Mouse (Mus musculus) right cerebral cortex, postnatal 14 days (tissue): ENCODE measurements at regions not wholly inside any gene's neighbourhood (a gene's known extent, or its start where the extent isn't known, plus 50 kb on each side); places are given as distances from the start of the nearest gene placed in this dataset.

ENCODE experiments used
- DNase-seq: peaks from one replicate; pipeline ENCODE4 v3.0.0; 2022

DNA sequence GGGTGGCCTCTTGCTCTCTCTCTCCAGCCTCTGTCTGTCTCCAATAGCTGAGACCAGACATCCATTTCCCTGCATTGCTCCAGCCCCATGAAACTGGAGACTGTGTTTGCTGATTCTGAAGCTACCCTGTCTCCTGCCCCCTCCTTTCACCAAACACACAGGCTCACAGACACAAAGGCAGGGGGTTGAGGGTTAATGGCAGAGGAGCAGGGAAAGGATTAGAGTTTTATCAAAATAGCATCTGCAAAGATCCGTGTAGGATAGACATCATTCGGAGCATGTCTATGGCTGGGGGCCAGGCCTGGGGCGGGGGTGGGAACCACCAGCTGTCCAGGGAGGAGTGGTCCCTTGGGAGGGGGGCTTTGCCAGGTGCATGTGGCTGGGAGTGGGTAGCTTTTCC is 73.9 kb upstream of the Tnp1 start:
- no peak for DNase-seq

DNA sequence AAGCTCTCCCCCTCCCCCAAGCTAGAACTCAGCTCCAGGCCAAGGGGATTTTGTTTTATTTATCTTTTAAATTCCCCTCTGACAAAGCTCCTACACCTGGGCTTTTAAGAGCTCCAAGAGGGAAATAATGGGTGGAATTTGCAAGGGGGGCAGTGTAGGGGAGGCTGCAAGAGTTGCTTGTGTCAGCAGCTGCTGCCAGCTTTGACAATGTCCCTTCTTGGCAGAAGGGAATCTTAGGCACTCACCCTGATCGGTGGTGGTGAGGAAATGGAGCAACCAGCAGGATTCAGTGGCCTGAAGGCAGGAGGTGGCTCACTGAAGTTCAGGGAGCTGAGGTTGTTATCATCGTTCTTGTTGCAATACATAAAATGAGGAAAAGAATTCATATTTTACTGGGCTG is 72.8 kb upstream of the Tnp1 start:
- DNase-seq = no peak

DNA sequence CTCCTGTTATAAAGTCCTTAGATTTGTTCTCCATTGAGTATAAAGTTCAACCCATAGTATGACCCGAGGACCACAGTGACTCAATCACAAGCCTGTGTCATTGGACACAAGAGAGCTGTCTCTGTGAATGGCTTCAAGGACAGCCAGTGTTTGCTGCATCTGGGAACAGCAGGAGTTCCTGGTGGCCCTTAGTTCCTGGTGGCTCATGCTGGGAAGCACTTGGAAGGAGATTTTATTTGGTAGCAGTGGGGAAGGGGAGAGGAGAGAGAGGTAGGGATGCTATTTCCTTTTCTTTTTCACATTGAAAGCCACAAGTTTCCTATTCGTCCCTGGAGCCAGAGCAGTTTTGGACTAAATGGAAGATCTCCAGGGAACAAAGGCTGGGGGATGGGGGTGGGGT is 69.2 kb upstream of the Tnp1 start:
- DNase-seq = no peak

DNA sequence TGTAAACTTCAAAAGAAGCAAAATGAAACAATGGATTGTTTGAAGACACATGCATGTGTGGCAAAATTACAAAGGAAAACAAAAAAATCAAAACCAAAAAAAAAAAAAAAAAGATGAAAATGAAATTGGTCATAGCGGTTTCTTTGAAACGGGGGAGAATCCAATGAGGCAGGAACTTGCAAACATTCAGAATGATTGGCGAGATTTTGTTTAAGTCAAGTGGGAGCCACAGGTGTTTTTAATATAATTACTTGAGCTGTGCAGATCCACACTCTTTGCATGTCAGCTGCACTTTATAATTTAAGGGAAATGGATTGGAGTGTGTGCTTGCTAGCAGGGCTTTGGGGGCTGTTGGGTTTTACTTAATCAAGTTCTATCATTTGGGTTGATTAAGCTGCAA is 67.7 kb upstream of the Tnp1 start:
- no peak for DNase-seq

DNA sequence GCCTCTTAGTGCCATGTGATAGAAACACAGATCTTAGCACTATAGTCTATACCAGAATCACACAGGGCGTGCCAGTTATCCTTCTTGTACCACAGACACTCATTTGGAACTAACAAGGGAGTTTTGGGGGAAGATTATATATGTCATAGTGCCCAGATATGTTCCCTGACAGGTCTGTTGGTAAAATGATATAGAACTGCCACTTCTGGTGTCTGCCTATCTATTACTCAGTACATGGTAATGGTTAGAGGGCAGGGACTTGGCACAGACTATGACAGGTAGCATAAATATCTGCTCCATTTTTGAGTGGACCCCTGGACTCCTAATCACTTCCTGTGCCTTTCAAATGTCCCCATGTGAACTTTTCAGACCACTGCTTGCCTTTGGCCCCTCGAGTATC is 63.8 kb upstream of the Tnp1 start:
- DNase-seq = no peak

DNA sequence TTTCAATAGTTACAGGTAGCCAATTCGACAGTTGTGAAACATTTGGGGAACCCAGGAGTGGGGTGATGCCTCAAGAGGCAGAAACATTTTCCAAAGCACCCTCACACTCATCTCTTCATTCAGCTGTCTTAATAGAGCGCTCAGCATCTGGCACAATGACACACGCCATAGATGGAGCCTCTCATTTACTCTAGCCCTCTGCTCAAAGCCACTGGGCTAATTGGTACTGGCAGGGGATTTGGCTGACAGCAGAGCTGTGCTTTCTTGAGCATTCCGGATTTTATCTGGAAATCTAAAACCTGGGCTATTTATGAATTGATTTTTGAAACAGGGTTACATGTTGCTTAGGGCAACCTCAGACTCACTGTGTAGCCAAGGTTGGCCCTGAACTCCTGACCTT is 61.4 kb upstream of the Tnp1 start:
- DNase-seq = no peak

DNA sequence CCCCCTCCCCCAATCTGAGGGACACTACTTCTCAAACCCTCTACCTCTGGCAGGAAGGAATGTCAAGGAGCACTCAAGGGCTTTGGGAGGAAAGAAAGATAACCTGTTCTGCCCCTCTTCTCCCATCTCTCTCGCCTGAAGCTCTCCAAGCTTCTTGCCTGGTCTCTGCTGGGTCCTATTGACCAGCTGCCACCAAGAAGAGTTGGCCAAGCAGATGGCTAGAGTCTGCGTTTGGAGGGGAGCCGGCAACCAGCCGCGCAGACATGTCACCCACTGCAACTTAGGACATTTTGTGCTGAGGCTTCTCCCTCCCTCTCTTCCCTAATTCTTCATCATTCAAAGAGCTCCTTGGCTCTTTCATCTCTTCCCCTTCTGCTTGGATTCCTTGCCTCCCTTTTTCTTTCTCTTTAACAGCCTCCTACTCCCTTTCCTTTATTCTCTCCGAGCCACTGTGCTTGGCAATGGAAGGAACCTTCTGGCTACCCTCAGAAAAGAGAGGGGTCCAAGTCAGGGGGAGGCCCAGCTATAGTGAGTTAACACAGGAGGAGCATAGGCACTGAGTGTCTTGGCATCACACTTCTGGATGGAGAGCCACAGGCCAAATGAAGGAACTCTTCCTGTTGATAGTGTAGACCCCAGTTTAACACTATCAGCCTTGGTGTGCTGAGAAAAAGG is 60.1 kb upstream of the Tnp1 start:
- no peak for DNase-seq

DNA sequence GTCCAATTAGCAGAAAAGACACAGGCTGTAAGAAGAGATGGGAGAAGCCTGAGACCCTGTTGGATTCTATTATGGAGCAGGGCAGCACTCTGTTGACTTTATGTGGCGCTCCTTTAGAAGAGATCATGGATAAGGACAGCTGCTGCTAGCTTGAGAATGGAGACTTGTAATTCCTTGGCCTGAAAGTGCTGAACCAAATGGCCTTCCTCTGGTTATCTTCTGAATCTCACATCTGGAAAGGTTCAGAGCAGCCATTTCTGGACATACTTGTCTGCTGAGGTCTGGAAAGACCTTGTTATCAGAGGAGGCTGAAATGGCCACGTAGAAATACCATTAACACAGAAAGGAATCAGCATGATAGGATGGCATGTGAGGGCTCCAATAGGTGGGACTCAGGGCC is 59.5 kb upstream of the Tnp1 start:
- DNase-seq = no peak

DNA sequence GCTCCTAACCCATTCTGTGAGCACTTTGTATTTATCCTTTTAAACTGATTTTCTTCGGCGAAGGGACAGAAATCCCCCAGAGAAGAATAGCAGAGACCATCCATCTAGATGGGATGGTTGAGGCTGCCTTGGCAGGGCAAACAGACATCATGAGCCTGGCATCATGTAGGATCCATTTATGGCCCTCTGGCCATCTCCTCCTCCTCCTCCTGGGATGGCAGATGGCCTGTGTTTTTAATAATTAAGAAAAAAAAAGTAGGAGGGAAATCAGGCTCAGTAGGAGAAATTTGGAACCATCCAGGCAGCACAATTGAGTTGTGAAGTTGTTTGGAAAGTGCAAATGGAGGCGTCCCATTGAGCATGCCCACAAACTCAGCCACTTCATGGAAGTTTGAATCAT is 58.8 kb upstream of the Tnp1 start:
- no peak for DNase-seq

DNA sequence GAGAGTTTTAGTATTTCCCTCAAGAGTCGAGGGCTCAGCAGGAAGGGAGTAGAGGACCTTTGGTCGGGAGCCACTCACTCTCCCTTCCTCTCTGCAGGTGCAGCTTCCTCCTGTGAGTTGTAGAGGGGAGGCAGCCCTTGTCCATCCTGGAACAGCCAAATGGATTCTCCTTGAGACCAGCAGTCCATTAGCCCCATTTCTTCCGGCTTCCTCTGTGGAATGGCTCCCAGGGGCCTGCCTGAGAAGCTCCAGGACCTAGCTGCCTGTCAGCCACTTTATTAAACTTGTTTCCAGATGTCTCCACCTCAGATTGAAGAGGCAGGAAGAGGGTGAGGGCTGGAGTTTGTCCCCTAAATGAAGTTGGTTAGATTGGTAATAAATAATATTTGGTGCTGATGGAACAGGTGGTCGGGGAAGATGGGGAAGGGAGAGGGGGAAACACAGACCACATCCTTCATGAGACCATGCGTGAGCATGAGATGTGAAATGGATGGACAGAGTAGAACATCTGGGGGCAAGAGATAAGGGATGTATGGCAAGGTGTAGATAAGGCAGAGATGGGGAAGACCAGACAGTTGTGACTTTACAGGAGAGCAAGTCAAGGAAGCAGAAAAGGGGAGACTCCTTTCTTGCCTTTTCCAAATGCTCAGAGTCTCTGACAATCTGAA is 56.7 kb upstream of the Tnp1 start:
- DNase-seq = no peak

DNA sequence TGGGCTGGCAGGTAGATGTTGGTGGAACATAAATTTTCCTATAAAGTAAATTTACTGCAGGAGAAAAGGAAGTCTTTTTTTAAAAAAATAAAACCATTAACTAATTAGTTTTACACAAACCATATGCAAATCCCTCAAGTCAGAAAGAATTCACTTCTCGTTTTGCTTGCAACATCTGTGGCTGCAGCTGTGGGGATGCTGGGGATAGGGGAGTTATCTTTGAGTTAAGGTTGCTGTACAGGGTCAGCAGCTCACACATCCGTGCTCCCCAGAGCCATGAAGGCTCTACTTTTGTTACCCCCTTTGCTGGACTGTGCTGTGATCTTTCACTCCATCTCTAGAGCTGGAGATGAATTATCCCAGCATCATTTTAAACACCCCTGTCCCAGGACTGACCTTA is 54.4 kb upstream of the Tnp1 start:
- DNase-seq = no peak
